Mouse (Mus musculus): ENCODE data around the gene Kifc5b. TPM values are rescaled to one million over a fixed set of nuclear protein-coding genes. Genes with fewer than 3 reads are reported as not detected.
A peak's percentile ranks its signal among the peaks of the same experiment; 100 is the strongest.

The Kifc5b gene
- polyA plus RNA-seq, 1 experiment, result 6.8 TPM

DNA sequence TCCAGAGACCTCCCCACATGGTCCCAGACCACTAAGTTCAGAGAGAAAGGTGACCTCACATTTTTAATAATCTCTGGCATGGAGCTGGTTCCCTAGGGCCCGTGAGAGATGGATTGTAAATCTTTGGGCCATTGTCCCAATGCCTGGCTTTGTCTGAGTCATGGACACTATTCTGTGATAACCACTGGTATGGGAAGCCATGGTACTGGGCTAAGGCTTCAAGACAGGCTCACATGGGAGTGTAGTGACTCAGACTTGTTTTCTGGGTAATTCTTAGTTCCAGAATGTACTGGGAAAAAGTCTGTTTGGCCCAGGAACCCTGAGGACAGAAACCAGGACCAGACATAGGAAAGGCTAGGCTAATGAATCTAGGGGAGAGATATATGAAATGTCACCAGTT lies 34.2 kb upstream of the Kifc5b start:
- no peak overlapping the region for H3K4me3 ChIP-seq (ENCODE audit: extremely low read depth, insufficient read depth, insufficient read length)
- H3K27me3 ChIP-seq (ENCODE audit: control insufficient read depth, insufficient read depth, low read length), result no peaks in the 10 kb centered on the region
- no peak for DNase-seq (ENCODE audit: low read depth in 1 of 2, low spot score in 2 of 2)
- H3K27ac ChIP-seq (ENCODE audit: insufficient read depth, low read length), result no peak overlapping the region
- TF ChIP-seq CTCF (IDR thresholded peaks at IDR 0.05; ENCODE audit: extremely low read depth, insufficient read depth, insufficient read length, insufficient replicate concordance) (no peak), POLR2A (IDR thresholded peaks at IDR 0.05; ENCODE audit: low read depth, low read length) (no peak)
- no peaks in the 10 kb centered on the region for H3K36me3 ChIP-seq (ENCODE audit: control insufficient read depth, insufficient read depth, low read length)
- H3K4me1 ChIP-seq (ENCODE audit: control insufficient read depth, insufficient read depth, insufficient read length), result peaks cover 9% of the 10 kb centered on the region; the same call in 1 of the 2 replicates
- 88% methylated on average over 1 of the region's 1 CpGs for WGBS

DNA sequence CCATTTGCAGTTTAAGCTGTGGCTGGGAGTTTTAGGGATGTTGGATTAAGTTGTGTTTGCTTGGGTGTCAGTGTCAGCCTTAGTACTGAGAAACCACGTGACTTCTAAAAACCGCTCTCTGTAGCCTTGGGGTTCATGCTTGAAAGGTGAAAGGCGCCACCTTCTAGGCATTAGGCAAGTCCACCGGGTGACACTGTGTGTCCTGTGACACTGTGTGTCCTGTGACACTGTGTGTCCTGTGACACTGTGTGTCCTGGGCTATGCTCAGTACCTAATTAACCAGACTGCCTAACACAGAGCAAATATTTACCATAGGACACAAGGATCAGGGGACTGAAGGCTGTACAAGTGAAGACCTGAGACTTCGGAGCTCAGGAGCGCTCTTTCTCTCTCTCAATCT lies 33.3 kb upstream of the Kifc5b start:
- no peak overlapping the region for H3K4me3 ChIP-seq (ENCODE audit: extremely low read depth, insufficient read depth, insufficient read length)
- no peak for TF ChIP-seq POLR2A (IDR thresholded peaks at IDR 0.05; ENCODE audit: low read depth, low read length)
- TF ChIP-seq CTCF (IDR thresholded peaks at IDR 0.05; ENCODE audit: extremely low read depth, insufficient read depth, insufficient read length, insufficient replicate concordance), result no peak
- H3K27me3 ChIP-seq (ENCODE audit: control insufficient read depth, insufficient read depth, low read length), result no peaks in the 10 kb centered on the region
- H3K27ac ChIP-seq (ENCODE audit: insufficient read depth, low read length), result no peak overlapping the region
- 91% methylated on average over 6 of the region's 6 CpGs for WGBS
- H3K36me3 ChIP-seq (ENCODE audit: control insufficient read depth, insufficient read depth, low read length), result no peaks in the 10 kb centered on the region
- H3K4me1 ChIP-seq (ENCODE audit: control insufficient read depth, insufficient read depth, insufficient read length), result peaks cover 9% of the 10 kb centered on the region; the same call in 1 of the 2 replicates
- DNase-seq (ENCODE audit: low read depth in 1 of 2, low spot score in 2 of 2), result no peak

DNA sequence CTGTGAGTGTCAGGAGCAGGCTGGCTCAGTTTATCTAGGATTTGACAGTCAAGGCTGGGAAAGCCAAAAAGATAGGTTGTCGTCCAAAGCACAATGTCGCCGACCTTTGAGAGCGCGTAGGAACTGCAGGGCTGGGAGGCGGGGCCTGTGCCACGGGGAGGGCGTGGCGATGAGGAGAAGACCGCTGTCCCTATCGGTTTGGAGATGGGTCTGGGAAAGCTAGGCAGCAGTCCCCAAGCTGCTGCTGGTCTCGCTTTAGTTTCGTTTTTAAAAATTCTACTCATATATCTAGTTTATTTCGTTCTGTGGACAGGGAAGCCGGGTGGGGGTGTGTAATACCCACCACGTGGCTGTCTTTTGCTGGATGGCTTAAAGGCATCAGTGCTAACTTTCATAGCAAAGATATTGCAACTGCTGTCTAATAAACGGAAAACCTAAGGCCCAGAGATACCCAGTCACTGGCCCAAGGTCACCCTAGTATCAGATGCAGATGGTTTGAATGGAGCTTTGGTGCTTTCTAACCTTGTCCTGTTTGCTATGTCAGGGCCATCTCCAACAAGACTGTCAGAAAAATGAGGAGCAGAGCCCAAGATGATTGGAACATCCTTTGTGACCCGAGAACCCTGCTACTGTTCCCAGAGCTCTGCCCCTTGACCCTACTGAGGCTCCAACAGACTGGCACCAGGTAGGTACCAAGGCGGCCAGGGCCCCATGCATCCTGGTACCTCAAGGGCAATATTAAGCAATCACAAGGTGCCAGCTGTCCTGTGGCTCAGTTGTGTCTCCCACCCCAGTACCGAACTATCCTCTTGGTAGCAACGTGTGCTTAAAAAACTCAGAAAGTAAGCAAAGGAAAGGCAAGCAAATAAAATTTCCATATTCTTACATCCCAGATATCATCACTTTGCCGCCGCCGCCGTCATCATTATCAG lies 31.6 kb upstream of the Kifc5b start:
- no peak overlapping the region; the same call in 1 of the 2 replicates for H3K27ac ChIP-seq (ENCODE audit: insufficient read depth, low read length)
- H3K4me3 ChIP-seq (ENCODE audit: extremely low read depth, insufficient read depth, insufficient read length), result peak overlapping the region; percentile 49
- DNase-seq (ENCODE audit: low read depth in 1 of 2, low spot score in 2 of 2), result peak; percentile 44 to 79
- TF ChIP-seq CTCF (IDR thresholded peaks at IDR 0.05; ENCODE audit: extremely low read depth, insufficient read depth, insufficient read length, insufficient replicate concordance) (peak; percentile 44; the same call in 1 of the 2 replicates), POLR2A (IDR thresholded peaks at IDR 0.05; ENCODE audit: low read depth, low read length) (no peak)
- H3K36me3 ChIP-seq (ENCODE audit: control insufficient read depth, insufficient read depth, low read length), result no peaks in the 10 kb centered on the region
- 10% methylated on average over 25 of the region's 25 CpGs for WGBS
- H3K4me1 ChIP-seq (ENCODE audit: control insufficient read depth, insufficient read depth, insufficient read length), result peaks cover 9% of the 10 kb centered on the region; the same call in 1 of the 2 replicates
- no peaks in the 10 kb centered on the region for H3K27me3 ChIP-seq (ENCODE audit: control insufficient read depth, insufficient read depth, low read length)

DNA sequence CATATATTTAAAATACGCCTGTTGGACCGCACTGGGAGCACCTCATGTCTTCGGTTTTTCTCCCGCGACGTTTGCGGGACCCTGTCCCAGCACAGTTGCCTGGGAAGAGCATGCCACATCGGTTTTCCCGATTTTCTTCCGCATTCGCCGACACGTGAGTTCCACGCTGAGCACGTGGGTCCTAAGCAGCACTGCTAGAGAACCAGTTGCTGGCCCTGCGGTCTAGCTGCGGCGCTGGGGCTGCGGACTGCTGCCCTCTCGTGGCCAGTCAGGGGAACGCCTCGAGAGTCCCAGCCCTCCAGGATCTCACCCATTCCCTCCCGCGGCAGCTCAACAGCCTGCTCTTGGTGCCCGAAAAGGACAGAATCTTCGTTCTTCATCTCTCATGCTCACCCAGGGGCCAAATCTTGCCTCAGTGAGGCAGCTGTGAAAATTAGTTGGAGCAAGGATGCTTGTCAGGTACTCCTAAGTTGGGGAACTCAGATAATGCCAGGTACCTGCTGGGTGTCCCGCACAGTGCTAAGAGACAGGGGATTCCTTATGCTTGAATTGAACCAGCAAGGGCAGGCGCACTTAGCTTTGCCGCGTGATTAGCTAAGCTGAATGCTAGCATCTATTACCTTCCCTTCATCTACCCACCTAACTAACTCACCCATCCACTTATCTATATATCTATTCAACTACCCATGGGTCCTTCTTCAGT lies 30.7 kb upstream of the Kifc5b start:
- peak overlapping the region; percentile 49 for H3K4me3 ChIP-seq (ENCODE audit: extremely low read depth, insufficient read depth, insufficient read length)
- TF ChIP-seq POLR2A (IDR thresholded peaks at IDR 0.05; ENCODE audit: low read depth, low read length), result no peak
- peak; percentile 99 for TF ChIP-seq CTCF (IDR thresholded peaks at IDR 0.05; ENCODE audit: extremely low read depth, insufficient read depth, insufficient read length, insufficient replicate concordance)
- WGBS, result 7% methylated on average over 30 of the region's 30 CpGs
- H3K4me1 ChIP-seq (ENCODE audit: control insufficient read depth, insufficient read depth, insufficient read length), result peaks cover 9% of the 10 kb centered on the region; the same call in 1 of the 2 replicates
- peak; percentile 51 to 80 for DNase-seq (ENCODE audit: low read depth in 1 of 2, low spot score in 2 of 2)
- no peaks in the 10 kb centered on the region for H3K27me3 ChIP-seq (ENCODE audit: control insufficient read depth, insufficient read depth, low read length)
- H3K27ac ChIP-seq (ENCODE audit: insufficient read depth, low read length), result no peak overlapping the region
- no peaks in the 10 kb centered on the region for H3K36me3 ChIP-seq (ENCODE audit: control insufficient read depth, insufficient read depth, low read length)

DNA sequence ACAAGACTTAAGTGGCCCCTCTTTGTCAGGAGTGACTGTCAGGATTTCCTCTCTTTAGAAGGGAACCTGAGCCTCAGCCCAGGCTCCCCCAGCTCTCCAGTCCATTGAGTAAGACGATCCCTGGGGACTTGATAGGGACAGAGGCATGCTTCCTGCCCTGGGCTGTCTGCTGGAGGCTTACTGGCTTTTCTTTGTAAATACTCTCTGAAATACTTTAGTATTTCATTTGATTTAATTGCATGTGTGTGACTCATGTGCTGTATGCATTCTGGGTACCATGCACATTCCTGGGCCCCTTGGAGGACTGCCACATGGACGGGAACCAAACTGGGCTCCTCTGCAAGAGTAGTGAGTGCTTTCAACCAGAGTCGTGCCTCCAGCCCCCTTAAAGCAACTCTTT lies 29.0 kb upstream of the Kifc5b start:
- Histone ChIP-seq H3K4me3 (ENCODE audit: extremely low read depth, insufficient read depth, insufficient read length) (no peak overlapping the region), H3K36me3 (ENCODE audit: control insufficient read depth, insufficient read depth, low read length) (no peaks in the 10 kb centered on the region), H3K27ac (ENCODE audit: insufficient read depth, low read length) (no peak overlapping the region), H3K27me3 (ENCODE audit: control insufficient read depth, insufficient read depth, low read length) (no peaks in the 10 kb centered on the region), H3K4me1 (ENCODE audit: control insufficient read depth, insufficient read depth, insufficient read length) (peaks cover 9% of the 10 kb centered on the region; the same call in 1 of the 2 replicates)
- 42% methylated on average over 3 of the region's 3 CpGs for WGBS
- no peak for TF ChIP-seq POLR2A (IDR thresholded peaks at IDR 0.05; ENCODE audit: low read depth, low read length)
- TF ChIP-seq CTCF (IDR thresholded peaks at IDR 0.05; ENCODE audit: extremely low read depth, insufficient read depth, insufficient read length, insufficient replicate concordance), result no peak
- no peak for DNase-seq (ENCODE audit: low read depth in 1 of 2, low spot score in 2 of 2)

DNA sequence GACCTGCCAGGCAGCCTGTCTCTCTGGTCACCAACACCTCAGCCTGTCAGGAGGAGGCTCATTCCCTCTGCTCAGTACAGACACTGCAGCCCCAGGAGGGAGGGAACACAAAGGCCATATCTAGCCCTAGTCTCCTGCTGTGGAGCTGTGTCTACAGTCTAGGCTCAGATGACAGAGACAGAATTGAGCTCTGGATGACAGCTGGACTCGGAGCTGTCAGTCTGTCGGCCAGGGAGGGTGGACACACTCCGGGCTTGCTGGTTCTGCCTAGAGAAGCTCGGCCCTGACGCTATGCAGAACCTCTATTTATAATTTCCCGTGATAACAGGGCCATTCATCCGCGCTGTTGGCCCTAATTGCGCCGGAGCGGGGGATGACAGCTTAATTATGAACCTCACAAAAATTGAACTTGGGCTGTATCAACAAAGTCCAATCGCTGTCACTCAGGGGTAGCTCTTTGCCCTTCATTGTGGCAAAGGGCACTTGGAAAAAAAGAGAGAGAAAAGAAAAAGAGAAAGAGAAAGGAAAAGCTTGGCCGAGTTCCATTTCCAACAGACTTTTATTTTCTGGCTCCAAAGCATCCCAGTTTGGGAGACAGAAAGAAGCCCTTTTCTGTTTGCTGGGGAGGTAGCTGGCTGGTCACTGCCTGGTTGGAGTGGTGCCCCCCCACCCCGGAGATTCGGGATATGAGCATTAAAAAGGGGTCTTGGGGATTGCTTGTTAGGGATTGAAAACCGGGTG lies 24.1 kb upstream of the Kifc5b start:
- TF ChIP-seq POLR2A (IDR thresholded peaks at IDR 0.05; ENCODE audit: low read depth, low read length), result no peak
- TF ChIP-seq CTCF (IDR thresholded peaks at IDR 0.05; ENCODE audit: extremely low read depth, insufficient read depth, insufficient read length, insufficient replicate concordance), result no peak
- Histone ChIP-seq H3K27ac (ENCODE audit: insufficient read depth, low read length) (no peak overlapping the region), H3K4me1 (ENCODE audit: control insufficient read depth, insufficient read depth, insufficient read length) (no peaks in the 10 kb centered on the region), H3K4me3 (ENCODE audit: extremely low read depth, insufficient read depth, insufficient read length) (no peak overlapping the region), H3K36me3 (ENCODE audit: control insufficient read depth, insufficient read depth, low read length) (no peaks in the 10 kb centered on the region), H3K27me3 (ENCODE audit: control insufficient read depth, insufficient read depth, low read length) (no peaks in the 10 kb centered on the region)
- no peak for DNase-seq (ENCODE audit: low read depth in 1 of 2, low spot score in 2 of 2)
- 82% methylated on average over 16 of the region's 16 CpGs for WGBS

All from spleen, adult 2 months (tissue).